Mouse (Mus musculus) layer of hippocampus, adult 11-12 months (tissue): Measurements from ENCODE around the gene Sugp1.
"Not testable (repeated sequence)": the region's sequence is repeated elsewhere in the genome, so short reads cannot be mapped to it uniquely, and the experiment has no call there.

ENCODE experiments used
- DNase-seq: peaks from one replicate; pipeline ENCODE4 v3.0.0; 2022; ENCODE audit warnings: low spot score

The Sugp1 gene

DNA sequence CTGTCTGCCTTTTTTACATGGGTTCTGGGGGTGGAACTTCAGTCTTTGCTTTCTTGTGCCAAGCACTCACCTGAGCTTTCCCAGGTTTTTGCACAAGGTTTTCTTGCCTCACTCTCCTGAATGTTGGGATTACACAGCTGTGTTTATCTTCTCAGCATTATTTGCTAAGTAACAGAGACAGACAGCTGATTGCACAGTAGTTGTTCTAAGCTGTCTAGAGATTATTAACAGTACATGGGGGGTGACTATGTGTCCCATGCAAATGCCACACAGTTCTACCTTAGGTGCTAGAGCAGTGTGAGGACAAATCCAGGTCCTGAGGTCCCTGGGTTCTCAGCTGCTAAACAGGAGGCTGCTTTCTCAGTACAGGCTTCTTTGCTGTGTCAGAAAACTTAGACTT is 7.0 kb downstream of the Sugp1 start:
- no peak for DNase-seq

DNA sequence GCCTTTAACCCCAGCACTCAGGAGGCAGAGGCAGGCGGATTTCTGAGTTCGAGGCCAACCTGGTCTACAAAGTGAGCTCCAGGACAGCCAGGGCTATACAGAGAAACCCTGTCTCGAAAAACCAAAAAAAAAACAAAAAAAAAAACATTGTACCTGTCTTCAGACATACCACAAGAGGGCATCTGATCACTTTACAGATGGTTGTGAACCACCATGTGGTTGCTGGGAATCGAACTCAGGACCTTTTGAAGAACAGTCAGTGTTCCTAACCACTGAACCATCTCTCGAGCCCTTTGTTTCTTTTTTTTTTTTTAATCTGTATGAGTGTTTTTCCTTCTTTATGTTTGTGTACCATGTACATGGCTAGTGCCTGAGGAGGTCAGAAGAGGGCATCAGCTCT is 7.8 kb downstream of the Sugp1 start:
- not testable (repeated sequence) for DNase-seq

DNA sequence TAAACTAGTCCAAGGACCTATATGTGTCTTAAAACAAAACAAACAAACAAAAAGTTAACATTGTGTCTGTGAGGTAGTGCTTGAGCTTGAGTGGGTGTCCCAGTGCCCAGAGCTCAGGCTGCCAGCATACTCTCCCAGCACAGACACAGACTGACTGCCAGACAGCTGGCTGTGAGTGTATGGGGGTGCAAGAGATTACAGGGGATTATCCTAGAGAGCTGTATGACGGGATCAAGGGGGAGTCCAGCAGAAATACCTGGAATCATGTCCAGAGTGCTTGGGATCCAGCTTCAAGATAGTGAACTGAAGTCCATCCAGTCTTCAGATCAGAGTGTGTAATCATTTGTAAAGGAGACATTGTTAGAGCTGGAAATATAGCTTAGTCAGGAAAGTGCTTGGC is 15.1 kb downstream of the Sugp1 start:
- no peak for DNase-seq

DNA sequence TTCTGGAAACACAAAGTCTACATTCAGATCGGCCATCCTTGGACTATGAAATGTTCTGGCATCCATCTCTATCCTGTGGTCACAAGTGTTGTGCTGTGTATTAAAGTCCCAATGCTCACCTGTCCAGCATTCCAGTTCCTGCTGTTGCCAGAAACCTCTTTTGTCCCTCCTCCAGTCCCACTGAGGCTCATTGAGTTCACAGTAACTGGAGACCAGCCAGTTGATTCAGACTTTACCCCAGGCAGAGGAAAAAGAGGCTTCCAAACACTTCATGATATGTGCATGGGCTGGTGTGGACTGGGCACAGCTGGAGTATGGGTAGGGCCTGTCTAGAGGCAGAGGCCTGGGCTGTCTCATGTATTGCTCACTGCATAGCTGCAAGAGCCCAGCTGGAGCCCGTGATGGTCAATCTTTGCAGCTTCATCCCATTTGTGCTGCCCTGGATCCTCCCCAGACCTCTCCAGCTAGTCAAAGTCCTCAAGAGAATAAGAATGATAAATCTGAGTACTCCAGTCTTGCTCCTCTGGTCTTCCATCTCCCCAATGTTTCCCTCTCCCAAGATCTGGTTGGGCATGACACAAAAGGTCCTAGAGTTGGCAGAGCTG is 29.3 kb downstream of the Sugp1 start:
- no peak for DNase-seq

DNA sequence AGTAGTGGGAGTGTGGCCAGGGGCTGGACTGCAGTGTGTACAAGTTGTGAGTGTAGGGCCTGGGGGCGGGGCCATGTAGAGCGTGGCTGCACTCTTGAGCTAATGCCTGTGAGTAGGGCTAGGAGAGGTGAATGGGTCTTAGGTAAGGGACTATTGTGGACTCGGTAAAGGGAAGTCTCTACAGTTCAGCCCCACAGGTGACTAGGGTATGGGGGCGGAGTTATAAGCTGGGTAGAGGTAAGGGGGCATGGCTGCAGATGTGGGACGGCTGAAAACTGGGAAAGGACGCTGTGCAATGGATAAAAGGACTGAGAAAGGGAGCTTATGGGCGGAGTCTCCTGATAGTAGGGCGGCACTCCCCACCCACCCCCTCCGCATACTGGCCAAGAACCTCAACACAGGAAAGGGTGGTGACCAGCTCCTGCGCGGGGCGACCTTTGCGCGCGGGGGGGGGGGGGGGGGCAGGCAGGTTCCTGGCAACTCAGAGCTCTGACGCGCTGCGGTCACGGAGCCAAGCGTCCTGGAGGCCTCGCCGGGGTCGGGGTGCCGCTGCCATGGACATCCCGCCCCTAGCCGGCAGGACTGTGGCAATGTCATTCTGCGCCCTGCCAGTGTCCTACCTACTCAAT is 29.9 kb downstream of the Sugp1 start, which contains the start of gene Tm6sf2:
Gene Tm6sf2, plus strand, starts transcription at position 484 of the 629 bp plus-strand sequence.
- DNase-seq, result no peak

DNA sequence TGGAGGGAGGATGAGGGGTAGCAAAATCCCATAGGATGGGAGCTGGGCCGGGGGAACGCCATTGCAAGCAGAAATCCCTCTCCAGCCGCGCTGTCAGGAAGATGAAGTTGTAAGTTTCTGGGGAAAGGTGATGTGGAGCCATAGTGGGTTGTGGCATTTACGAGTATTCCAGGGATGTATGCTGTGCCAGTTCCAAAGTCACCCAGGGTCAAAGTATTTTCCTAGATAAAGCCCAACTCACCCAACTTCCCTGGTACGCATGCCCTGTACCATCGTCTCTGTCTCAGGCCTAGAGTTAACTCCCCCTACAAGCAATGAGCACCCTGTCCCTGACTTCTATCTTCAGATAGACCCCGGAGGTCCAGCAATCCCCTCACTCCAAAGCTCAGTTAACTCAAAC is 30.5 kb downstream of the Sugp1 start:
- DNase-seq, result no peak

DNA sequence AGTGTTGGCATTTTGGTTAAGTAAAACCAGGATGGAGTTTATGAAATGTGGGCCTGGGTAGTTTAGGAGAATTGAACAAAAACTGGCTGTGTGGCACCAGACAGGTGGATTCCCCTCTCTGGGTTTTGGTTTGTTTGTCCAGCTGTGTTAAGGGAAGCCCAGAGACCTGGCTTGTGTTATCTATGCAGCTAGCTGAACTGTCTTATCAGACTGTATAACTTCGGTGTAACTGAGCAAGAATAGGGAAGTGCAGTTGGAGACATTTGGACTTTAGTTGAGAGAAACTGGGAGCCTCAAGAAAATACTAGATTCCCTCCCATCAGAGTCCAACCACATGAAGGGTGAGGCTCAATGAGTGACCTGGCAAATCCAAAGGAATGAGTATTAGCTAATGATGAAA is 31.1 kb downstream of the Sugp1 start:
- no peak for DNase-seq

DNA sequence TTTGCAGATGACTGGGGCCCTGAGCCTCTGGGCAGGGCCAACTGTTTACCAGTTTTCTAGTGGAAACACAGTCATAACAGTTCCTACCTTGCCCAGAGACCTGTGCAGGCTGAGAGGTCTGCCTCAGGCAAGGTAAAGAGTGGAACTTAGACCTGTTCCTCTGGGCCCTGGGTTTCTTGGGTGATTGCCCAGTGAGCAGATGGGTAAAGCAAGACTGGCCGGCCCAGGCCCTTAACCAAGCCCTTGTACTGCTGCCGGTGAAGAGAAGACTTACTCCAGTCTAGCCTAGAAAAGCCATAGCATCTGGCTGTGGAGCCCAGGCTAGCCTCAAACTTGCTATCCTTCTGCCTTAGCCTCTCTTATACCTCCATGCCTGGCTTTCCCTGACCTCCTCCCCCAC is 39.4 kb downstream of the Sugp1 start:
- no peak for DNase-seq

DNA sequence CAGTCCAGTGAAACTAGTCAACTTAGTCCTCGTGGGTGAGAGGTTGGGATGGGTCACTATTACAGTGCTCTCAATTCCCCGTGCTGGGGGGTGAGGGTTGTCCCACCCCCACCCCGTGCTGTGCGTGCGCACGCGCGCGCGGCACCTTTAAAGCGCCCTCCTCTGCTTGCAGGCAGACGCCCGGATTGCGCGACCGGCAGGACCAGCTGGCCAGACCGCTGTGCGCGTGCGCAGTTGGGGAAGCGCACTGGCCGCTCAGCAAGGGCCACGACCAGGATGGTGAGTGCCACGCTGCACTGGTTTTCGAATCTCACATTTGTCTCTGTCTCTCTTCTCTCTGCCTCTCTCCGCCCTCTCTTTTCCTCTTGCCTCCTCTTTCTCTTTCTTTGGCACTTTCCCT is 40.7 kb downstream of the Sugp1 start, which contains the start of gene Hapln4:
Gene Hapln4, plus strand, starts transcription at position 173 of the 400 bp plus-strand sequence.
- peak; percentile 56 for DNase-seq

DNA sequence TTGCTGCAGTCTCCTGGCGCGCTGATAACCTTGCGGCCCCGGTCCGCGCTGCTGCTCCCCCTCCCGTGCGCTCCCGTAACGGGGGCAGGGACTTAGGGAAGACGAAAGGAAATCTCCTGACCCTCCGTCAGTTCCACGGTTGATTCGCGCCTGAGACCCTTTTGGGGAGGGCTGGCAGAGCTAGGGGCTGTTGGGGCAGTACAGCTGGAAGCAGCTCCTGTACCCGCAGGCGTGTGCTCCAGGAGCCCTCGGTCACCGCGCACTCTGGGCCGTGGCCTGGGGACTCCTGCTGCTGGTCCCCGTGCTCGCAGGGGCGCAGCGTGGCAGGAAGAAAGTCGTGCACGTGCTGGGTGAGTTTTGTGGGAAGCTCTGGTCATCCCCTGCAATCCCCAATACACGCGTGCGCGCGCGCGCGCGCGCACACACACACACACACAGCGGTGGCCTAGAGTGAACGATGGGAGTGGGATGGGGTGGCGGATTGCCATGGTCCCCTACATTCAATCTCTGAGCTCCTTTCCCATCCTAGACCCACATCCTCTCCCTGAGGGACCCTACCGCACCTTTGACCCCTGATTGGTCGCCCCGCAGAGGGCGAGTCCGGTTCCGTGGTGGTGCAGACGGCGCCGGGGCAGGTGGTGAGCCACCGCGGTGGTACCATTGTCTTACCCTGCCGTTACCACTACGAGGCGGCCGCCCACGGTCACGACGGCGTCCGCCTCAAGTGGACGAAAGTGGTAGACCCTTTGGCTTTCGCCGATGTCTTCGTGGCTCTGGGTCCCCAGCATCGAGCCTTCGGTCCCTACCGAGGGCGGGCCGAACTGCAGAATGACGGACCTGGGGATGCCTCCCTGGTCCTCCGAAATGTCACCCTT is 41.8 kb downstream of the Sugp1 start:
- no peak for DNase-seq

DNA sequence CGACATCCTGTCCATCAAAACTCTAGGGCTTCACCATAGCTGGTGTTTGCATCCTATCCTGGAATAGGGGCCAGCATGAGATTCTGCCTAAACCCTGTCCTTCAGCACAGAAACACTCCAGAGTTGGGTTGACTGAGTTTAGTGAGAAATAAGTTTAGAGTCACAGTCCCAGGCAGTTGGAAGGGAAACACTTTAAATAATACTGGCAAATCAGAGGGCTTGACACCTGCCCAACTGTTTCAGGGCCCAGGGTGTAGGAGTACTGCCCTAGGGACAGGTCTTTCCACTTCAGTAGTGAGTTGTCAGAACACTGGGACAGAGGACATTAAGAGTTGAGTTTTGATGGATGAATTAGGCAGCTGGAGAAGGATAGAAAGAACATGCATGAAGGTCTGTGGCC is 43.5 kb downstream of the Sugp1 start:
- no peak for DNase-seq

DNA sequence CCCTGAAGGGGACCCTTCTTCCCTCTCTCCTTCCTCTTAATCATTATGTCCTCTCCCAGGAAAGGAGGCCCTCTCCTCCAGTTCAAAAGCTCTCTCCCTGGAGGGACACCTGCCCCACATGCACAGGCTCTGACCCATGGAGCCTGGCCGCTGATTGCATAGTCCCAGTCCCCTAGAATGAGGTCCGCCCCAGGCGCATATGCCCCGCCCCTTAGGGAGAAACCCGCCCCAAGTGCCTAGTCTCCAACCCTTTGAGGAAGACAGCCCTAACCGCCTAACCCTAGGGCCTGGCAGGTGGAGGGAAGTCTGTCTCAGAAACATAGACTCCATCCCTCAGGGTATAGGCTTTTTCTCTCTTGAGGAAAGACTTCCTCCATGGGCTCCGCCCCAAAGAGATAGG is 44.6 kb downstream of the Sugp1 start:
- DNase-seq, result no peak

DNA sequence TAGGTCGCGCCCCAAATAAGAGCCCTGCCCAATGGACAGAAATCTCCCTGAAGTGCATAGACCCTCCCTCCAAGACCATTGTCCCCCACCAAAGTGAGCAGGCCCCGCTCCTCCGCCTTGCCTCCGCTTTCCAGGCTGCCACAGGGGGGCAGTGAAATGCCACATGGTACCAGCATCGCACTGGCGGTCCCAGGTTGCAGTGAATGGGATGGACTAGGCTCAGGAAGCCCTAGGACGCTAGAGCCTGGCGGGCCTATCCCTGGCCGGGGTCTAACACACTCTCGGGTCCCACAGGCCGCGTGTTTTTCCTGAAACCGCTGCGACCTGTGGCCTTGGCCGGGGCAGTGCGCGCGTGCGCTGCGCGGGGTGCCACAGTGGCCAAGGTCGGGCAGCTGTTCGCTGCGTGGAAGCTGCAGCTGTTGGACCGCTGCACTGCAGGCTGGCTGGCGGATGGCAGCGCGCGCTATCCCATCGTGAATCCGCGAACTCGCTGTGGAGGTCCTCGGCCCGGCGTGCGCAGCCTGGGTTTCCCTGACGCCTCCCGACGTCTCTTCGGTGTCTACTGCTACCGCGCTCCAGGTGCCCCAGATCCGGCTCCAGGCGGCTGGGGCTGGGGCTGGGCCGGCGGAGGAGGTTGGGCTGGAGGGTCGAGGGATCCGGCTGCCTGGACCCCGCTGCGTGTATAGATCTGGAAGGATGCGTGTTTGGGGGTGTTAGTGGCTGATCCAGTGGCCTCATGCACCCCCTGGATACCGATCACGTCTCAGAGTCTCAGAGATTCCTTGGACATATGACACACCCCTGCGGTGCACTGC is 45.4 kb downstream of the Sugp1 start:
- DNase-seq, result peak; percentile 67

DNA sequence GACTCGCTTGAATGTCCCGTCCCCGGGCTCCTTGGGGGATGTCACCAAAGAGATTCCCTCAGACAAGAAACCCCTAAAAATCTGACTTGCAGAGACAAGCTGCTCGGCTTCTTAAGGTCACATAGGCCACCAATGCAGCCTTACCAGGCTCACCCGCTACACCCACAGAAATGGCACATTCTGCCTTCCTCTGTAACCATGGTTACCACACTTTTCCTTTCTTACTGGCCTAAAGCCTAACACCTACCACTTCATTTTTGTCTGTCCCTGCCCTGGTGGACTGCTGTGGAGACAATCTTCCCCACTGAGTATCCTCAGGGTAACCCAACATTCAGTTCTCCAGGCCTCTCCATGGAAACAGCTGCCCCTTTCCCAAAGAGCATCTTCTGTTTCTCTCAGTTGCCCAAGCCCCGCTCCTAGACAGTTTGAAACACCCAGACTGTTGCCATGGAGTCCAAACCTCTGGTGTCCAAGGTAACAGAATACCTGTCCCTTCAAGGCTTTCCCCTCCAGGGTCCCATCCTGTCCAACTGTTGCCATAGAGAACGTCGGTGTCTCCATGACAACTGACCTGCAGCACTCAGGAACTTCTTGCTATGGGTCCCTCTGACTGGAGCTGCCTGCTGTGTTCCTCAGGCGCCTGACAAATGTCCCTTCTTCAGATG is 46.8 kb downstream of the Sugp1 start:
- DNase-seq, result no peak

DNA sequence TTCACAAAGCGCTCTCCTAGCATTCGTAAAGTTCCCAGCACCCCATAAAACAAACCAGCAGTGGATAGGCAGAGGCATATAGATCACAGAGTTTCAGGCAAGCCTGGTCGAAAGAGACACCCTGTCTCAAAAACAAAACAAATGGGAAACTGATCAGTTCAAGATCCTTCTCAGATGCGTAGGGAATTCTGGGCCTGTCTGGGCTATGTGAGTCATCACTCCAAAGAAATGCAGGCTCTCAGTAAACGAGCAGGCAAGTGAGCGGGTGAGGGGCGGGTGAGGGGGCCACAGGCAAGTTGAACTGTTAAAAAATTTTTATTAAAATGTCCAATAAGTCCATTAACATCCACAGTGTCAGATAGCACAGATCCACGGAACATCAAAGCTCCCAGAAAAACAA is 50.2 kb downstream of the Sugp1 start:
- DNase-seq, result no peak

DNA sequence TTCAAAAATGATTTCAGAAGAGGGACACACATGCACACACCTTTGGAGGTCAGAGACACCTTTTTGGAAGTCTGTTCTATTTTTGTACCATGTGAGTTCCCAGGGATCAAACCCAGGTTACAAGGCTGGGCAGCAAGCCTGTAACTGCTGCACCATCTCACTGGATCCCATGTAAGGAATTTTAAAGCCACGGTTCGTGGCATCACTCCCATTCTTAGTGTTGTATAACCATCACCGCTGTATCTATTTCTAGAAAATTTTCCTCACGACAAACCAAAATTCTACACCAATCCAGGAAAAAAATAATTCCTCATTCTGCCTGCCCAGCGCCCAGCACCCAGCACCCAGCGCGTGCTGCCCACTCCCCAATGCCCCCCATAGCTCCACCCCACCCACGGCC is 56.7 kb downstream of the Sugp1 start:
- DNase-seq, result no peak

DNA sequence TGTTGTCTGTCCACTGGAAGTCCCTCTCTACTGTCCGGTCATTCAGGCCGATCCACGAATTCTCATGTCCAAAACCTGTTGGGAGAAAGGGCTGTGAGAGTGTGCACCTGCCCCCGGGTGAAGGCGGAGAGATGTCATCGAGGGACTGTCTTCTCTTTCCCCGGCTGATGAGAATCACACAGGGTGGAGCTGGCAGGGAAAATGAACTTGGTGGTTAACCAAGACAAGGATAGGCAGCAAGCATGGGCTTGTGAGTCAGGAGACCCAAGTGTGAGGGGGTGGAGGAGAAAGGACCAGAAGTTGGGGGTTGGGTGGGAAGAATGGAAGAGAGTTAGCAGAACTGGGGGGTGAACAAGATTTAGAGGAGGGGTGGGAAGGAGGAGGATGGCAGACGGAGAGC is 57.6 kb downstream of the Sugp1 start:
- DNase-seq, result no peak

DNA sequence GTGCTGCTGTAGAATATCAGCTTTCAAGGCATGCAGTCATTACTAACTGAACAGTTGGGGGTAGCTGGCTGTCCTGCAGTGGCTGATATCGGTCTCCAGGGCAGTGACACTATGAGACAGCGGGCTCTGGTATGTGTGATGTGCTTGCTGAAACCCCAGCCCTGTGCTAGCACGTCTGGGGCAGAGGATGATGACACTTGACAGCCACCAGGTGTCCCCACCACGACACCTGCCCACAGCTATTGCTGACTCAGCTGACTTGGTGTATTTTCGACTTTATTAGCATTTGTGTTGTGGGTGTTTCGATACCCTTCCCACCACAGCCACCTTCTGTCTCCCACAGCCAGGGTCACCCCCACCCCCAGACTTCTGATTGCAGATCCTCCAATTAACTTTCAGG is 61.9 kb downstream of the Sugp1 start:
- DNase-seq, result no peak

DNA sequence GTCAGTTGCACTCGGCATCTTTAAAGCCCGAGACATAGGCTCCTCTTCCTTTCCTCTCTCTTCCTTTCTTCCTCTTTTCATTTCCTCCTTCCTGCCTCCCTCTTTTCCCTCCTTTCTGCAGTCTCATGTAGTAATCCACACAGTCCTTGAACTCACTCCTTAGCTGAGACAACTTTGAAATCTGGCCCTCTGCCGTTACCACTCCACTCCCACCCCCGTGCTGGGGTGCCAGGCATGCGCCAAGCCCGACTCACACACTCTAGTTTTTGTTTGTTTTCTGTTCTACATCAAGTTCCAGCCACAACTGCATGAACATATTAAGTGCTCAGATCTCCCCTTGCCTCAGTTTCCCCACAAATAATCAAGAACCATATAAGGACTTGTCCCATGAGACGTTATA is 62.3 kb downstream of the Sugp1 start:
- DNase-seq, result no peak

DNA sequence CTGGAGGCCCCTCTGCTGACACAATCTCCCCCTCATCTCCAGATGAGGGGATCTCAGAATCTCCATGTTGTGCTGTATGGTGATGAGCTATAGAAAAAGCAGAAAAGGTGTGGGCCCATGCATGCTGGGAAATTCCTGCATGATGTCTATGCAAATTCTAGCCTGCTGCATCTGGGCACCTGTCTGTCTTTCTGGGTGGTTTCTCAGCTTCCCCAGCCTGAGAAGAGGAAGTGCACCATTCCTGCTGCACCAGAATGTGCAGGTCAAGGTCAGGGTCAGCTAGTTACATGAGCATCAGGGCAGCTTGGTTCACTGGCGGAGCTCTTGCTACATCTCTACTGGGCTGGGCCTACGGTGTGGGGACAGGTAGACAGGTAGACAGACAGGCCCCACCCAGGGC is 67.8 kb downstream of the Sugp1 start:
- no peak for DNase-seq

DNA sequence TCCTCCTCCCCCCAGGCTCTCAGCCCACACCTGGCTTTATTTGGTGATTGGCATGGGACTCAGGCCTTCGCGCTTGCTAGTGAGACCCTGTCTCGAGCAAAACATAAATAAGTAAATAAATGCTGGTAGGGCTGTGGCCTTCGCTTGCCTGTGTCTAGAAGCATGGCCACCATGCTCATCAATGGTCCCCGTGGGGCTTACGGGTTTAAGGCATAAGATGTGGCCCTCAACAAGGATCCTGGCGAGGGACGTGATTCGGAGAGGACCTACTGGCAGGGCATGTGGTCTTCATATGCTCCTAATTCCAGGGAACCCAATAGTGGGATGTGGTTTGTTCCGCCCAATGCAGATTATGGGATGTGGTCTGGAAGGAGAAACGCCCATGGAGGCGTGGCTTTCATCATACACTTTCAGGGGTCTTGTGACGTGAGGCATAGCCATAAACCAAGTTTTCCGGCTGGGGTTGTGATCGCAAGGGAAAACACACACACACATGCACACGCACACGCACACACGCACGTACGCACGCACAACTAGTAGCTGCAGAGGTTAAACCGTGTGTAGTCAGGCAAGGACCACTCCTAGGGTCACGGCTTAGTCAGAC is 68.7 kb downstream of the Sugp1 start:
- no peak for DNase-seq
